Mouse (Mus musculus): Measurements from ENCODE around the gene Stab1.
A peak's percentile ranks its signal among the peaks of the same experiment; 100 is the strongest.

DNA sequence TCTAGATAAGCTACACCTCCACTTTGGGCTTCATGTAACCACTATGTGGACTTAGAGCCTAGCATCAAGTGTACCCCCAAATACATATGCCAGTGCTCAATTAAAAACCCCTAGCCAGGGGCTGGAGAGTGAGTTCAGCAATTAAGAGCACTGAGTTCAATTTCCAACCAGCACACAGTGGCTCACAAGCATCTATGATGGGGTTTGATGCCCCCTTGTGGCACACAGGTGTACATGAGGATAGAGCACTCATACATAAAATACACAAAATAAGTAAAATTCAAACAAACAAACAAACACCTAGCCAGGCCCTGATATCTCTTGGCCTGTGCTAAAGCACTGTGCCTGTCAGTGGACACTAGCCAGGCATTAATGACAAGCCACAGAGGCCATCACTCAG, 27.5 kb upstream of the Stab1 start:
- TF ChIP-seq CTCF (conservative IDR thresholded peaks at IDR 0.05; ENCODE audit: low read length), result peak; percentile 75
- no peak for TF ChIP-seq NANOG (IDR thresholded peaks at IDR 0.05; ENCODE audit: borderline replicate concordance, low read length)

Measured in E14TG2a.4 (cell line).